Mouse (Mus musculus) olfactory bulb, adult 2 months (tissue): Measurements from ENCODE around the gene Erc1.

ENCODE experiments used
- CTCF ChIP-seq: fragments of 200-500 bp; IDR thresholded peaks from 2 replicates; pipeline ENCODE4 v1.5.1; 2012; ENCODE audit warnings: low read depth, mild to moderate bottlenecking, low read length, moderate library complexity; ENCODE audit not compliant: insufficient read depth
- POLR2A ChIP-seq: fragments of 200-500 bp; IDR thresholded peaks from 2 replicates; pipeline ENCODE4 v1.6.1; 2012; ENCODE audit warnings: mild to moderate bottlenecking, low read depth, low read length, moderate library complexity; ENCODE audit not compliant: insufficient read depth

DNA sequence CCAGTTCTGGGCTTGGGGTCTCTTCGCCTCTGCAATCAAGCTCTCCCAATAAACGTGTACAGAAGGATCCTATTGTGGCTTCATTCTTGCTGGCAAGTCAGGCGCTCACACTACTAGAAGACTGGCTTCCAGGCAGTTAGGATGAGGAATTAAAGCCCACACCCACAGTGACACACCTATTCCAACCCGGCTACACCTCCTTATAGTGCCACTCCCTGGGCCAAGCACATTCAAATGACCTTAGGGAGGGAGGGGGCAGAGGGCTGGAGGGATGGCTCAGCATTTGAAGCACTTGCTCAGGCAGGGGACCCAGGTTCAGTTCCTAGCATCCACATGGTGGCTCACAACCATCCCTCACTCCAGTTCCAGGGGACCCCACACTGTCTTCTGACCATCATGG lies 29.4 kb downstream of the Erc1 start:
- TF ChIP-seq POLR2A (no peak), CTCF (no peak)
